Mouse (Mus musculus): ENCODE measurements around the gene Rab27a. TPM values are rescaled to one million over a fixed set of nuclear protein-coding genes. Genes with fewer than 3 reads are reported as not detected.
A peak's percentile ranks its signal among the peaks of the same experiment; 100 is the strongest.

Rab27a gene
- polyA plus RNA-seq, 1 experiment from 2014 or later, result 6.0 TPM

DNA sequence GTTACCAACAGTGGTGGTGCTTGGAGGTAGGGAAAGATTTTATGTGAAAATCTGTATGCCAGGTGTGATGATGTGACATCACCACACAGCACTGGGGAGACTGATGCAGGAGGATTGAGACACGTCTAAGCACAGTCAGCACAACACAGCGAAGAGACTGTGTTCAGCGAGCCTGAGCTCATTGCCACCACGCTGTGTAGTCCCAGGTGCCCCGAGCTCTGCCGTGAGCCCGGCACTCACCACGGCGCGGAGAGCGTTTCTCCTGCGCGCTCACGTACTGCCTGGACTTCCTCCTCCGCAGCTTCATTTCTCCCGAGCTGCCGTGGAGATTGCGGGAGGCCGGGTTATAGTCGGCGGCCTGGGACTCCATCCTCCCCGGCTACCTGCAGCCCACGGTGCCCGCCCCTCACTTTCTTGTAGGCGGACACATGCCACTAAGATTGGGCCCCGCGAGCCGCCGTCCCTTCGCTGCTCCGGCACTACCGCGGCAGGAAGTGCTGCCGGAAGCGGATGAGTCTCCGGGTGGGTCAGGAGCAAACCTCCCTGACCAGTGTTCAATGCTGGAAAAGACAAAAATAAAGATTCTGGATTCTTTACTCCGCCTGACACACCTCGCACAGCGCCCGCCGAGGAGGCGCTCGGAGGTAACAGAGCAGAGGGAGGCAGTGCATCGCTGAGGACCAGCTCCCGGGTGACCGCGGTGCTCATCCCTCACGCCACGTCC, 5.3 kb upstream of the Rab27a start:
- WGBS, result under 1% methylated on average over 49 of the region's 49 CpGs
- H3K4me3 ChIP-seq (ENCODE audit: low read length), result peak overlapping the region; percentile 97
- peaks cover 7% of the 10 kb centered on the region; the same call in 1 of the 2 replicates for H3K36me3 ChIP-seq (ENCODE audit: insufficient read depth, low read length)
- H3K27ac ChIP-seq (ENCODE audit: low read length), result peak overlapping the region; percentile 81
- peak; percentile 89 for ATAC-seq (ENCODE audit: low FRiP score, low TSS enrichment)
- no peaks in the 10 kb centered on the region for H3K9me3 ChIP-seq (ENCODE audit: low read length)
- H3K27me3 ChIP-seq (ENCODE audit: insufficient read depth, low read length), result no peaks in the 10 kb centered on the region
- H3K4me1 ChIP-seq (ENCODE audit: insufficient read depth, low read length), result peaks cover 15% of the 10 kb centered on the region
- peak overlapping the region; percentile 88 for H3K4me2 ChIP-seq (replicated peaks; ENCODE audit: low read depth, low read length)
- H3K9ac ChIP-seq (replicated peaks; ENCODE audit: low read length), result peak overlapping the region; percentile 92

DNA sequence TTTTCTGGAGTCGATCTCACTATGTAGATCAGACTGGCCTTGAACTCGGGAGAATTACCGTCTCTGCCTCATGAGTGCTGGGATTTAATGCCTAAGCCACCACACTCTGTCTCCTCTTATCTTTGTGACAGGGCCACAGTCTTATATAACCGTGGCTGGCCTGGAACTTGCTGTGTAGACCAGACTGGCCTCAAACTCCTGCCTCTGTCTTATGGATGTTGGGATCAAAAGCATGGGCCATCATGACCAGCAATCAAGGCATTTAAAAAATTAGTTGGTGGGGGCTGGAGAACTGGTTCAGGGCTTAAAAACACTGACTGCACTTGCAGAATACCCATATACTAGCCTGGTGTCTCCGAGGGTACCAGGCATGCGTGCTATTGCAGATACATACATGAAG, 4.6 kb upstream of the Rab27a start, which contains the start of gene Pigb:
TSS of gene Pigb (minus strand) at position 299 of the 400 bp plus-strand sequence.
- no peak for ATAC-seq (ENCODE audit: low FRiP score, low TSS enrichment)
- 28% methylated on average over 6 of the region's 6 CpGs for WGBS
- peaks cover 19% of the 10 kb centered on the region for H3K4me1 ChIP-seq (ENCODE audit: insufficient read depth, low read length)
- no peaks in the 10 kb centered on the region for H3K27me3 ChIP-seq (ENCODE audit: insufficient read depth, low read length)
- H3K9me3 ChIP-seq (ENCODE audit: low read length), result no peaks in the 10 kb centered on the region
- H3K27ac ChIP-seq (ENCODE audit: low read length), result peak within 1 kb of the TSS; percentile 81
- peak within 1 kb of the TSS; percentile 88 for H3K4me2 ChIP-seq (replicated peaks; ENCODE audit: low read depth, low read length)
- peak within 1 kb of the TSS; percentile 97 for H3K4me3 ChIP-seq (ENCODE audit: low read length)
- H3K36me3 ChIP-seq (ENCODE audit: insufficient read depth, low read length), result 0 out of 2 replicates have a peak, but pooled peaks cover 4% of the 10 kb centered on the region
- peak within 1 kb of the TSS; percentile 92 for H3K9ac ChIP-seq (replicated peaks; ENCODE audit: low read length)

DNA sequence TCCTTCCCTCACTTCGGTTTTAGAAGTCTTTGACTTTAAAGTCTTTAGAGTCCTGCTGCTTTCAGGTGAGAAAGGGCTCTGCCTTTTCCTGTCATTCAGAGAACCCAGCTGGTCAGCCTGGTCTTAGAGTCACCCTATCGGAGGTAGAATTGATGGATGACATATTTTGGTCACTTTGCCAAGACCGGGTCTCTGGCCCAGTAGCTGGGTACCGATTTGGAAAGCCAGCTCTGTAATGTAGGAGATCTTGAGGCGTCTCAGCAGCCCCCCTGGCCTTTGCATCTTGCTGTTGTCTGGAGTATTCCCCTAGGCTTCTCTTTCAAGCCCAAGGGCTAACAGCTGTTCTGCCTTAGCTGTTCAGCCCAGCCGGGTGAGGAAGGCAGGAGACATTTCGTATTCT, 550 bp downstream of the Rab27a start:
- H3K4me3 ChIP-seq (ENCODE audit: low read length), result peak overlapping the region; percentile 55
- 6% methylated on average over 7 of the region's 7 CpGs for WGBS

DNA sequence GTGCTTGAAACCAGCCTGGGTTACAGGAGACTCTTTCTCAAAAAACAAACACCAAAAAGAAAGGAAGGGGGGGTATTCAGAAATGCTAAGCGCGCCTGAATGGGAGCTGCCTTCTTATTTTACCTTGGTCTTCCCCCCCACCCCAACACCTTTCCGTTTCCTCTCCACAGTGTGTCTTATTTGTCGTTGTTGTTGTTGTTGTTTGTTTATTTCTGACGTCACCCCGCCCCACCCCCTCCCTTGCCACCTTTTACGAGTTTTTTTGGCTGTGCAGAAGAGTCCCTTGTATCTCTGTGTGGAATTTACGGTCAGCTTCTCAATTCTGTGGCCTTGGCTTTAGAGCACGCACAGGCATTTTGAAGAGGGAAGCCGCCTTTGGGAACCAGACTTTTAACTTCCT, 1.1 kb downstream of the Rab27a start:
- H3K4me3 ChIP-seq (ENCODE audit: low read length), result no peak overlapping the region; the same call in 1 of the 2 replicates
- no peaks in the 10 kb centered on the region for H3K36me3 ChIP-seq (ENCODE audit: insufficient read depth, low read length)
- H3K27me3 ChIP-seq (ENCODE audit: insufficient read depth, low read length), result no peaks in the 10 kb centered on the region
- H3K4me2 ChIP-seq (replicated peaks; ENCODE audit: low read depth, low read length), result peak overlapping the region; percentile 90
- no peak for ATAC-seq (ENCODE audit: low FRiP score, low TSS enrichment)
- H3K27ac ChIP-seq (ENCODE audit: low read length), result no peak overlapping the region
- no peaks in the 10 kb centered on the region for H3K9me3 ChIP-seq (ENCODE audit: low read length)
- 64% methylated on average over 10 of the region's 10 CpGs for WGBS
- H3K9ac ChIP-seq (replicated peaks; ENCODE audit: low read length), result no peak overlapping the region
- H3K4me1 ChIP-seq (ENCODE audit: insufficient read depth, low read length), result peaks cover 7% of the 10 kb centered on the region; the same call in 1 of the 2 replicates

More for the DNA sequence above, 550 bp downstream of the Rab27a start:
- H3K4me2 ChIP-seq (replicated peaks; ENCODE audit: low read depth, low read length), result peak overlapping the region; percentile 90
- H3K4me1 ChIP-seq (ENCODE audit: insufficient read depth, low read length), result peaks cover 11% of the 10 kb centered on the region
- no peak for ATAC-seq (ENCODE audit: low FRiP score, low TSS enrichment)
- H3K36me3 ChIP-seq (ENCODE audit: insufficient read depth, low read length), result no peaks in the 10 kb centered on the region
- H3K9ac ChIP-seq (replicated peaks; ENCODE audit: low read length), result peak overlapping the region; percentile 70
- no peaks in the 10 kb centered on the region for H3K9me3 ChIP-seq (ENCODE audit: low read length)
- H3K27me3 ChIP-seq (ENCODE audit: insufficient read depth, low read length), result no peaks in the 10 kb centered on the region
- H3K27ac ChIP-seq (ENCODE audit: low read length), result no peak overlapping the region

DNA sequence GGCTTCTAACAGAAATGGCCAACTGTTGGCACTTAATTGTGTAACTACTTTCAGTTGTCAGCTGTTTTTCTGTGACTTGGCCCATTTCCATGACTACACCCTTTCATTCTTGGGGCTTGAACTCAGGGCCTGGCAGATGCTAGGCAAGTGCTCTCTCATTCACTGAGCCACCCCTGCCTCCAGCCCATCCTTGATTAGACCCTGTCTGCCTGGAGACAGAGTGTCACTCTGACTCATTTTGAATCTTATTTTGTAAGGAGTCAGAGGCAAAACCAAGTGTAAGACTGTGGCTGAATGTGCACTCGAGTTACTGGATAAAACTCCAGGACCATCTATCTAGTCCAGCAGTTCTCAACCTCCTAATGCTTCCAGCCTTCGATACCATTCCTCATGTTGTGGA, 3.3 kb downstream of the Rab27a start:
- WGBS, result 93% methylated on average over 2 of the region's 2 CpGs
- ATAC-seq (ENCODE audit: low FRiP score, low TSS enrichment), result no peak
- H3K9ac ChIP-seq (replicated peaks; ENCODE audit: low read length), result no peak overlapping the region
- H3K4me1 ChIP-seq (ENCODE audit: insufficient read depth, low read length), result peaks cover 7% of the 10 kb centered on the region; the same call in 1 of the 2 replicates
- H3K36me3 ChIP-seq (ENCODE audit: insufficient read depth, low read length), result no peaks in the 10 kb centered on the region
- no peak overlapping the region for H3K4me3 ChIP-seq (ENCODE audit: low read length)
- H3K4me2 ChIP-seq (replicated peaks; ENCODE audit: low read depth, low read length), result no peak overlapping the region
- no peaks in the 10 kb centered on the region for H3K27me3 ChIP-seq (ENCODE audit: insufficient read depth, low read length)
- no peak overlapping the region for H3K27ac ChIP-seq (ENCODE audit: low read length)
- no peaks in the 10 kb centered on the region for H3K9me3 ChIP-seq (ENCODE audit: low read length)

DNA sequence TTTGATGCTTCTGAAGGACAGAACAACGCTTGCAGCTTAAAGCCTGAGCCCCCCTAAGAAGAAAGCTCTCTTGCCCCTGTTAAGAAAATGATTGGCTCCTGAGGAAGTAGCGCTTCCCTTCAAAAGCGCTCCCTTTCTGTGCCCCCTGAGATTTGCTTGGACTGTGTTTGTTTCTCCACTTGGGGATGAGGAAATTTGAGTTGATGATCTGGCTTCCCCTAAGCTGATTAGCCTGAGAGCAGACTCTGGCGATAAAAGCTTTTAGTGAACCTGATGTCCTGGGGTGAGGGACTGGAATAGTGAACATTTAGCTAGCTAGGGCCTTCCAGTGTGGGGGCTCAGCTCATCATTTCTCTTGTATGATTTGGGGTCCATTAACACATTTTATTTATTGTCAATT, 4.3 kb downstream of the Rab27a start:
- H3K36me3 ChIP-seq (ENCODE audit: insufficient read depth, low read length), result no peaks in the 10 kb centered on the region
- H3K27me3 ChIP-seq (ENCODE audit: insufficient read depth, low read length), result no peaks in the 10 kb centered on the region
- no peak overlapping the region for H3K4me2 ChIP-seq (replicated peaks; ENCODE audit: low read depth, low read length)
- peaks cover 7% of the 10 kb centered on the region; the same call in 1 of the 2 replicates for H3K4me1 ChIP-seq (ENCODE audit: insufficient read depth, low read length)
- no peak overlapping the region for H3K9ac ChIP-seq (replicated peaks; ENCODE audit: low read length)
- ATAC-seq (ENCODE audit: low FRiP score, low TSS enrichment), result no peak
- WGBS, result 22% methylated on average over 4 of the region's 4 CpGs
- H3K9me3 ChIP-seq (ENCODE audit: low read length), result no peaks in the 10 kb centered on the region
- no peak overlapping the region for H3K27ac ChIP-seq (ENCODE audit: low read length)
- no peak overlapping the region for H3K4me3 ChIP-seq (ENCODE audit: low read length)

DNA sequence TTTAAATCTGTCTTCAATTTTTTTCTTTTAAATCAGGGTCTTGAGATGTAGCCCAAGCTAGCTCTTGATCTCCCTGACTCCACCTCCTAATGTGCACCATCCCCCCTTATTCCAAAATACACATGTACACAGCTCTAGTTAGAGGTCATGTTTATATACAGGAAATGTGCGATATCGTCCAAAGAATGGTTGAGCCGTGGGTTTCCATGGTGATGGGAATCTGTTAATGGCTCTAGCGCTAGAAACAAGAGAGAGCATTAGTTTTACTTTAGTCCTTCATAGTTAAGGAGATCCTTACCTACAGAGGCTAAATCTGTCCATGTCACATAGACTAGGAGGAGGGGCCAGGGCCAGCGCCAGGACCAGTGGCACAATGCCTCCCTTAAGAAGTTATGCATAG, 5.2 kb downstream of the Rab27a start:
- no peak overlapping the region for H3K27ac ChIP-seq (ENCODE audit: low read length)
- H3K4me2 ChIP-seq (replicated peaks; ENCODE audit: low read depth, low read length), result no peak overlapping the region
- no peak for ATAC-seq (ENCODE audit: low FRiP score, low TSS enrichment)
- WGBS, result 61% methylated on average over 5 of the region's 5 CpGs
- no peaks in the 10 kb centered on the region for H3K36me3 ChIP-seq (ENCODE audit: insufficient read depth, low read length)
- no peaks in the 10 kb centered on the region for H3K4me1 ChIP-seq (ENCODE audit: insufficient read depth, low read length)
- no peak overlapping the region for H3K9ac ChIP-seq (replicated peaks; ENCODE audit: low read length)
- no peaks in the 10 kb centered on the region for H3K9me3 ChIP-seq (ENCODE audit: low read length)
- H3K4me3 ChIP-seq (ENCODE audit: low read length), result no peak overlapping the region
- no peaks in the 10 kb centered on the region for H3K27me3 ChIP-seq (ENCODE audit: insufficient read depth, low read length)

DNA sequence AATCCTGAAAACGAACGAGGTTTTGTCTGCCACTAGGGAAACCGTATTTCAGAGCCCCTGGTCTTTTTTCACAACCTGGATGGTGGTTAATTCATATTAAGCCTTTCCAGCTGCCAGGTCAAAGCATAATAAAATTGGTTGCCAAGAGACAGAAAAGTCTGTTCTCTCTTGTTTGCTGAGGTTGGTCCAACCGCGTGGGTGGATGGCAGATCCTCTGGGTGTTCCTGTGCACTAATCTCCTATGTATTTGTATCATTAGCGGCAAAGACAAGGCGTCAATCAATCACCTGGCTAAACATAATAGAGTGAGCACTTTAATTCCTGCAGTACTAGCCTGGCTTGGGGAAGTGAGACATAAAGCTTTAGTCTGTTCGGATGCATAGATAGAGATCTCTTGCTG, 6.0 kb downstream of the Rab27a start:
- Histone ChIP-seq H3K27me3 (ENCODE audit: insufficient read depth, low read length) (no peaks in the 10 kb centered on the region), H3K4me2 (replicated peaks; ENCODE audit: low read depth, low read length) (no peak overlapping the region), H3K9ac (replicated peaks; ENCODE audit: low read length) (no peak overlapping the region), H3K36me3 (ENCODE audit: insufficient read depth, low read length) (no peaks in the 10 kb centered on the region), H3K27ac (ENCODE audit: low read length) (no peak overlapping the region), H3K9me3 (ENCODE audit: low read length) (no peaks in the 10 kb centered on the region), H3K4me1 (ENCODE audit: insufficient read depth, low read length) (0 out of 2 replicates have a peak, but pooled peaks cover 5% of the 10 kb centered on the region), H3K4me3 (ENCODE audit: low read length) (no peak overlapping the region)
- WGBS, result 62% methylated on average over 8 of the region's 8 CpGs
- ATAC-seq (ENCODE audit: low FRiP score, low TSS enrichment), result no peak

DNA sequence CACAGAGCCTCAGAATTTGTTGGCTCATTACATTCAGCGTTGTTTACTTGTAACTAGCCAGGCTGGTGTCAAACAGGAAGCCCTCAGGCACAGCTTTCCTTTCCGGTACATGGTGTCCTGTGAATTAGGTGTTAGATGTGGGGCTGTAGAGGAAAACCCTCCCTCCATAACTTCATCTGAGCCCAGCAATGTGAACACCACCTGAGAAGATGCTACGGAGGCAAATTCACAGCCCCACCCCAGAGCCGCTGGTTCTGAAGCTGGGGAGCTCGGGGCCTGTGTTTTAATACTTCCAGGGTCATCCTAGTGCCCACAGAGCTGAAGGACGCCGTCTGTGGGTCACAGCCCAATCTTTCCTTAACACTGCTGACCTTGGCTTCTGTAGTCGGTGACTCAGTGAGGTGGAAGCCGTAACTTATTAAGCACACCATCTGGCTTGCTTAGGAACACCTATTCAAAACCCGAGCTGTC, 10.8 kb downstream of the Rab27a start:
- Histone ChIP-seq H3K27ac (ENCODE audit: low read length) (0 out of 2 replicates have a peak overlapping the region, but pooled peaks have one; percentile 17), H3K36me3 (ENCODE audit: insufficient read depth, low read length) (no peaks in the 10 kb centered on the region), H3K9ac (replicated peaks; ENCODE audit: low read length) (no peak overlapping the region; the same call in 1 of the 2 replicates), H3K4me1 (ENCODE audit: insufficient read depth, low read length) (0 out of 2 replicates have a peak, but pooled peaks cover 6% of the 10 kb centered on the region), H3K4me2 (replicated peaks; ENCODE audit: low read depth, low read length) (no peak overlapping the region), H3K27me3 (ENCODE audit: insufficient read depth, low read length) (no peaks in the 10 kb centered on the region), H3K4me3 (ENCODE audit: low read length) (no peak overlapping the region), H3K9me3 (ENCODE audit: low read length) (no peaks in the 10 kb centered on the region)
- no peak for ATAC-seq (ENCODE audit: low FRiP score, low TSS enrichment)
- whole genome bisulfite sequencing, result 48% methylated on average over 10 of the region's 10 CpGs

DNA sequence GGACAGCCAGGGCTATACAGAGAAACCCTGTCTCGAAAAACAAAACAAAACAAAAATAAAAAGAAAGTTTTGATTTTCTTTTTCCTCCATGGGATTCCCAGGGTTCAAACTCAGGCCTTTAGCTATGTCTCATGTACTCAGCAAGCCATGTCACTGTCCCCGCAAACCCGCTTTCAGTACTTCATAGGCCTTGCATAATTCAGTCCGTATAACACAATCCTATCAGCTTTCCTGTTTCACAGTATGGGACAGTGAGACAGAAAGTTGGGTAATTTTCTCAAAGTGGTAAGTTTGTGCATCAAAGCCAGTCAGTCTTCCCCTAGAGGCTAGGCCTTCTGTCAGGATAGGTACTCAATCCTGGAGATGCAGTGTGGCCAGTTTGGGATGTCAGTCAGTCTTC, 14.6 kb downstream of the Rab27a start:
- Histone ChIP-seq H3K4me2 (replicated peaks; ENCODE audit: low read depth, low read length) (no peak overlapping the region), H3K27me3 (ENCODE audit: insufficient read depth, low read length) (no peaks in the 10 kb centered on the region), H3K4me3 (ENCODE audit: low read length) (no peak overlapping the region), H3K9ac (replicated peaks; ENCODE audit: low read length) (no peak overlapping the region), H3K4me1 (ENCODE audit: insufficient read depth, low read length) (peaks cover 16% of the 10 kb centered on the region), H3K9me3 (ENCODE audit: low read length) (no peaks in the 10 kb centered on the region), H3K36me3 (ENCODE audit: insufficient read depth, low read length) (no peaks in the 10 kb centered on the region), H3K27ac (ENCODE audit: low read length) (no peak overlapping the region)
- 91% methylated on average over 4 of the region's 4 CpGs for WGBS
- ATAC-seq (ENCODE audit: low FRiP score, low TSS enrichment), result no peak
